Mouse (Mus musculus) liver, adult (tissue): ENCODE results near the gene Afap1l2.

Experiments
- GATA4 ChIP-seq: IDR thresholded peaks from 2 replicates; pipeline ENCODE4 v1.6.1; 2014; ENCODE audit warnings: mild to moderate bottlenecking, low read length; ENCODE audit not compliant: insufficient replicate concordance

Afap1l2 gene

DNA sequence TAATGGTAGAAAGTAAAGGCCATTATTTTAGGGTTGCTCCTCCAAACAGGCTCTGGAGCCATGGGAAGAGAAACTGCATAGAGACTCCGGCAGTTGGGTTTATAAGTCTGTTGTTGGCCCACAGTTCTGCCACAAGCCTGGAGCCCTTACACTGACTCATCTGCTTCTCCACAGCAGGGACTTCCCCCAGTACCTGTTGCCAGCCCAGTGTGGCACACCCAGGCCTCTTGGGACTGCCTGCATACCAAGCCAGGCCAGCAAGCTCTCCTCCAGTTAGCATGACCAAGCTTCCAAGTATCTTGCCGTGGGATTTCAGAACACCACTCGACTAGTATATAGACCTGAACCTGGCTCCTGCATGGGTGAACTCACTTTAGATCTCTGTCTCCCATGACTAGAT lies 6.8 kb upstream of the Afap1l2 start:
- TF ChIP-seq GATA4: no peak

DNA sequence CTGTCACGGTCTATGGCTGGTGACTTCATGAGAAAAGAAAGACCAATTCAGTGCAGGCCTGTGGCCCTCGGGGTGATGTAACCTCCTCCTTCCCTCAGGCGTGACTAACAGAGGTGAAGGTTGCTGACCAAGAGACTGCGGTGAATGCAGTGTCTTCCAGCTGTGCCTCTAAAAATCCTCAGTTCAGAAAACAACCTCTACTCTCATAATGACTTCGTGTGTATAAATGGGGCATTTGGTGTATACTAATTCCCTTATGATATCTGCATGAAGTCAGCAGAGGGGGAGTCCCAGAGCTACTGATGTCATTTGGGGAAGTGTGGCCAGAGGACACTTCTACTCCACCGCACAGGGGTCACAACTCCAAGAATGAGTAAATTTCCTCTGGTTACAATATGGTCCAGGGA lies 5.2 kb upstream of the Afap1l2 start:
- no peak for TF ChIP-seq GATA4

DNA sequence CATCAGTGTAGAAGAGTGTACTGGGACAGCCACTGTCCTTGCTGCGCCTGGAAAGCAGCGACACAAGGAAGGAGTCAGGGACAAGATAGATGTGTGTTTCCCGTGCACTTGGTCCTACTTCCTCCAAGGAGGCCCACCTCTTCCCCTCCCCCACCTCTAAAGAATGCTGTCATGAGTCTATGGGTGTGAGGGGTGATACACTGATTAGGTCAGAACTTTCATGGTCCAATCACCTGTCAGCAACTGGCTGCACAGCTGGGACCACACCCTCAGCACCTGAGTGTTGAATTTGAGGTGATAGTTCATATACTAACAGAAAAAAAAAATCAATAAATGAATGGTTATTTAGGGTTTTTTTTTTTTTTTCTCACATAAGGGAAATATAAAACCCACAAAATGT lies 4.0 kb upstream of the Afap1l2 start:
- no peak for TF ChIP-seq GATA4

DNA sequence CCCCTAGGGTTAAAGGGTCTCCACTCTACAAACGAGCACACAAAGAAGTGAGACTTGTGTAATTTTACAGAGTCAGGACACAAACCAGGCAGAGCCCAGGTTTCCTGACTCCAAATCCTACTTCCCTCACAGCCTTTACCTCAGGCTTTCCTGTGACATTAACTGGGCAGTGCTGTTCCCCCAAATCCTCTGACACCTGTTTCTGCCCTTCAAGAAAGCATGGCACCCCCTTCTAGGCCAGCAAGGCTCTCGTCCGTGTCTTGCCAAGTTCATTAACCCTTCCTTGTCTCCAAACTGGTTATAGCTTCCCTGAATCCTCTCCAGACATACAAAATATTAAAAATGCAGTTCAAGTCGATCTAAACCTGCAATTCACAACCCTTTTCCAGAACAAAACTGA lies 2.0 kb upstream of the Afap1l2 start:
- TF ChIP-seq GATA4: no peak

DNA sequence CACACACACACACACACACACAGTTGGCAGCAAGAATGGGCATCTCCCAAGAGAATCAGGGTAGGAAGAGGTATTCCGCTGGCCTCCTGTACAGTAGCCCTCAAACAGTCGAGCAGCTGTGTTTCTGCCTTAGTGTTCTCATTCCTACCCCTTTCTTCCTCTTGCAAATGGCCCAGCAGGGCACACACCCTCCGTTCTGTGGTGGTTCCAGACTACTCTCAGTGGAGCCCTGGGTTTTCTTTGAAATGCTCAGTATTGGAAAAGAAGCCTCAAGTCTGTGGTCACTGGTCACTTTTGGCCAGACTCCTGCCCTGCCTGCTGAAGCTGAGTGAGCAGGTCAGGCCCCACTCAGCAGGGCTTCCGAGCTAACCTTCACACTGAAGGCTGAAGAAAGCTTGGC lies 1.6 kb upstream of the Afap1l2 start:
- TF ChIP-seq GATA4: no peak

DNA sequence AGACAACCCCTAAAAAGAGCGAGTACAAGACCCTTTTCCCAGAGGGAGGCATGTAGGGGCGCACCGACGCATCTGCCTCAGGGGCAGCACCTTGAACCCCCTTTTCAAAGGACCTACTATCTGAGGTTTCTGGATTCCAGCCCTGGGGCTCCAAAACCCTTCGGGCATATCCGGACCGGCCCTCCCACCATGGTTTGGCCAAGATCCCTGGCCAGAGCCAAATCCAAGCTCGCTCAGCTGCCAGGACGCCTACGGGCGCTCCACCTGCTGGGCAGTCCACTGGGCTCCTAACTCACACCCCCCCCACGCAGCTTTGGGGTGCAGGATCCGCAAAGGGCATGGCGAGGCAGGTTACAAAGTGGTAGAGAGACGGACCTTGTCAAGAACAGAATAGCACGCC lies 737 bp downstream of the Afap1l2 start:
- no peak for TF ChIP-seq GATA4

DNA sequence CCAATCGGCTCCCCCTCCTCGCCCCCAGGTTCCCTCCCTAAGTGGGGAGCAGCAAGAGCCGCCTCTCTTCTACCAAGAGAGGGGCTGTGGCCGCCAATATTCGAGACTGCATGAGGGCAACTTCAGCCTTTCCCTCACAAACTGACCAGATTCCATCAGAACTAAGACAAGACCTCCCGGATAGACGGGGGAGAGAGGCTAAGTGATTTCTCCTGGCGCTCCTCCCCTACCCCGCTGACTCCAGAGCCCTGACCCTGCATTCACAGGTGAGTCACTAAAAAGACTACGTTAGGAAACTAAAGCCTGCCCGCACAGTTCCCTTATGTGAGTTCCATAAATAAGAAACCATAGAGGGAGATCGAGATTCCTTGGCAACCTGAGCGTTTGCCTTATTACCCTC lies 1.2 kb downstream of the Afap1l2 start:
- no peak for TF ChIP-seq GATA4

DNA sequence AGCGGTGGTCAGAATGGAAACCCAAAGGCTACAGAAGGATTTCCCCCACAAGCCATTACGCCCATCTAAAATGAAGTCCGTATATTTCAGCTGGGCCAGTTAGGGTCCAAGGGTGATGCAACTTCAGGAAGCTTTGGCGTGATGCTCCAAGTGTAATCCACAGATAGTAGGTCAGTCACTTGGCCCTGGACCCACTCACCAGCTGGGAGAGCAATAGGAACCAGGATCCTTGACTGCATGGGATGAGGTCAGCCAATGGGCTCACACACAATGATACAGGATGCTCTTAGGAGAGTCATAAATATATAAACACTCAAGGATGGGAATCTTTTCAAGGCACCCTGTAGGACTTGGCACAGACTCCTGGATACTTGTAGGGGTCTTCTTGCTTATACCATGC lies 3.0 kb downstream of the Afap1l2 start:
- TF ChIP-seq GATA4: no peak

DNA sequence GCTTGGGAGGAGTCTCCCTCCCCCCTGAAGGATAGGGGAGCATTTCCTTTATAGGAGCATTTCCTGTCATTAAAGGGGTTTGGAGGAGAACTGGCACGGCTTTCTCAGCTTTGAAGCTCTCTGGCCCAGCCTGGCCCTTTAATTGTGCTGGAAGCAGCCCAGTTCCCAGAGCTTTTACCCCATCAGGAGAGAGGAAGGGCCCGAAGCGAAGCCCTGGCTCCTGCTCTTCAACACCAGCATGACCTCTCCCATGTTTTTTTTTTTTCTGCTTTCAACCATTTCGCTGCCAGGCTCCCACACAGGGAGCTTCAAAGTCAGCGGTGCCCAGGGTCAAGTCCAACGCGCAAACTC lies 4.6 kb downstream of the Afap1l2 start:
- TF ChIP-seq GATA4: no peak

DNA sequence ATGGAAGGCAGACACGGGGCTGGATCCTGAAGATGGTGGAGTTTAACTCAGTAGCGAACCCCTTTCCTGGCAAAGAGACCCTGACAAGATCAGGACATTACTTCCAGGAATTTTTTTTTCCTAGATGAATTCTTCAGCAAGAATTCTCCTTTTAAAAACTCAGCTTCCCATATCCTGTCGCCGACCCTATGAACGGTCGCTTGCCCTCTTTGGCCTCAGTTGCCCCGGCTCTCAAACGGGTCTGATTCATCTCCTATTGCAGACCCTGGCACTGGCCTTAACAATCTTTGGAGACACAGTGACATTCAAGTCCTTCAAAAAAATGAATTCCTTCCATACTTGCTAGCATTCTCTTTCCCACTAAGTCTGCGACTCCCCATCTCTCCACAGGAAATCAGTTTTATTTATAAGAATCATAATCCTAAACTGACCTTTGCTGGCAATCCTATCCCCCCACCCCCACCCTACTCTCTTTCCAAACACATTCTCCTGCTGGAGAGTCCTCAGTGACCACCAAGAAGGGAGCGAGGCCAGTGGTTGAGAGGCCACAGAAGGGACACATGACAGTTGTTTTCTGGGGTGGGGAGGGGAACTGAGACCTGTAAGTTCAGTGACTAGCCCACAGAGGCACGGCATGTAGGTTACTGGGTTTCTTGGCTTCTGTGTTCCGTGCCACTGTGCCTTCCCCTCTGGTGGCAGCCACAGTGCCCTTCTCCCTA lies 5.1 kb downstream of the Afap1l2 start:
- no peak for TF ChIP-seq GATA4

DNA sequence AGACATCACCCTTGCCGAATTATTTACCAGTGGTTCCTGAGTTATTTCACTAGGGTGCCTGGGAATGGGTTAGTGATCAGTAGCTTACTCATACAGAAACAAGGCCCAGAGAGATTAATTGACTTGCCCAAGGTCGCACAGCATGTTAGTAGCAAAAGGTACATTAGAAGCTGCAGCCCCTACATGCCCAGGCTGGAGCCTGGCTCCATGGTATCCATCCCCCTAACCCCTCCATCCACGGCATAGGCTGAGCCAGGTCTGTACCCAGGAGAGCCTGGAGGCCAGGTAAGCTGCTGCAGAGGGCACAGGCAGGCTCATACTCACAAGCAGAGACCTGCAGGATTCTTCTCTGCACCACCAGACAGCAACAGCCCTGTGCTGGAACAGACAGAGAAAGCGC lies 6.1 kb downstream of the Afap1l2 start:
- TF ChIP-seq GATA4: no peak

DNA sequence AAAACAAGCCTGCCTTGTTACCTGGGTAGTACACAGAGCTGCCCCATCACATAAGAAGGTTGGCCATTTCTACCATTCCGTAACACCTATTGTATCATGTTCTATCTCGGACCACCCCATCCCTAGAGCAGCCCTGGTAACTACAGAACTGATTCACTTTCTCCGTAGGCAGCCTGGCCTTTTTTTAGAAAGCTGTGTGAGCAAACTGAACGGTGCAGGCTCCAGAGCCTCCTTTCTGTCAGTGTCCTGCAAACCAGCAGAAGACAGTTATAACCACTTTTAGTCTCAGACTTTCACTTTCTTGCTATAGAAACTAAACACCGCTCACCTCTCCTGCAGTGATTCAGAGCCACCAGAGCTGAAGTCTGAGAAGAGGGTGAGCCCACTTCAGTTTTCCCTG lies 7.4 kb downstream of the Afap1l2 start:
- no peak for TF ChIP-seq GATA4

DNA sequence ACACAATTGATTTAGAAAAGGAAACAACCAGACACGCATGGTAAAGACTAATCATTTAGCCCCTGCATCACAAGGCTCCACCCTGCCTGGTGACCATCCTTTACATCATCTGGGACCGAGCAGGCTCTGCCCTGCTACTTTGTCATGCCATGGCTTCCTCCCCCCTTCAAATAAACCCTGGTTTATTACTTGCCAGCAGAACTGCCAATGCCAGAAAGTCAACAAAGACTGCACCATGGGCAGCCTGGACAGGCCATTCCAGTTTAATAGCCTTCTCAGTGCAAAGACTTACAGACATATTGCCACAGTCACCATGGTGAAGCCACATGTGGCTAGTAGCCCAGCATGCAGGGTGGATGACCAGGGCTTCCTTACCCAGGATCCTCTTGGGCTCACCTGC lies 8.2 kb downstream of the Afap1l2 start:
- TF ChIP-seq GATA4: no peak

DNA sequence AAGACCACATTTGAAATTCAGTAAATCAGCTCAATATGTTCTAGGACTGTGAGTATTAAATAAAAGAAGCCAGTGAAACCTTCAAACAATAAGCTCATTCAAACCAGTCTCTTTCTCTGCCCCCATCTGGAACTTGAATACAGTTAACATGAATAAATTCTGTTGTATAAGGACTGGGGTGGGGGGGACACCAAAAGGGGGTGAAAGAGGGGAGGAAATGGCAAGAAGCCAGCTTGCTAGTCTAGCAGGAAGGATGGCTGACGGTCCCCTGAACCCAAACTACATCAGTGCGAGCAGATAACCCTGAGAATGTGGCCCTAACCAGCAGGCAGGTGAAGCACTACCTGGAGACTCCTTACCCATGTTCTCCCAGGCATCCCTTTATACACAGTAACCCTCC lies 9.1 kb downstream of the Afap1l2 start:
- no peak for TF ChIP-seq GATA4

DNA sequence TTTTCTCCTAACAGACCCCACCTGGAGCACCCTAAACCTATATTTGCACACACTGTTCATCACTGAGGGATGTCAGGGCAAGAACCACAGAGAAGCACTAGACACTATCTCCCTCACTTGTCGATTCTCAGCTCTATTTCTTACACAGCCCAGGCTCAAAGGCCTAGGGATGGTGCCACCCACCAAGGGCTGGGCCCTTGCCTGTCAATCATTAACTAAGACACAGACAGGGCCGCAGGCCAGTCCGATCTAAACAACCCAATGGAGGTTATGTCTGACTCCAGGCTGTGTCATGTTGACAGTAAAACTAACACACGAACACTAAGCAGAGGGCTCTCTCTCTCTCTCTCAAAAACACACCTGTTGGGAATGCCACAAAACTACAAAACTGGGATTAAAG lies 9.7 kb downstream of the Afap1l2 start:
- TF ChIP-seq GATA4: no peak

DNA sequence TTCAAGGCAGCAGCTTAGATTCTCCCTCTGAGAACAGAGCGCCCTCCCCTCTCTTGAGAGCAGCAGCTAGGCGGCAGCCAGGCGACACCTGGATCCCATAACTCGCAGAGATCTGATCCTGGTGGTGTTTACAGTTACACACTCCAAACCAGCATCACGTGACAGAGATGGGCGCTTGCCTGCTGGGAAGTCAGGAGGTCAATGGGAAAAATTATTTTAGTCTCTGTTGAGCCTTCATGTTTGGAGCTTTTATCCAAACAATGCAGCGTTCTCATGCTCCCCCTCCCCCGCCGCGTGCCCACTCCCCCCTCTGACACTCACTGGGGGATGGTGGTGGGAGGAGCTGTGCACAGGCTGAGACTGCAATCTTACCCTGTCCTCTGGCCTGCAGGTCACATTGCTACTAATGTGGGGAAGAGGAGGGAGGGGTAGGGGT lies 10.8 kb downstream of the Afap1l2 start:
- TF ChIP-seq GATA4: no peak

DNA sequence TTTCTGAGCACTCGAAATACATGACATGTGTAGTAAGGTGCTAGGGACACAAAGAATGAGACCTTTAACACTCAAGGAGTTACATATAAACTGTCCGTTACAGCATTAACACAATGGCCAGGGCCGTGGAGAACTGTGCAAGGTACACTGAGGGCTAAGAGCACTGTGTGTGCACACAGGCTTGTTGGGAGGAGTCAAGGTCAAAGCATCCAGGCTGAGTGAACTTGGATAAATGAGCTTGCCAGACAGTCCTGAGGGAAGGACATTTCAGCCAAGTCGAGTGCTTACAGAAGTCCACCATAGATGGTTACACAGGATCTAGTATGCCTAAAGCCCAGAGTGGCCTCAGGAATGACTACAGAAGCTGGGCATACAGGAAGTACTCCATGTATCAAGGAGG lies 12.6 kb downstream of the Afap1l2 start:
- TF ChIP-seq GATA4: no peak
